Mouse (Mus musculus) testis, postnatal 14 days (tissue): ENCODE results near the gene Rgs6.

Experiments
- DNase-seq: peaks from one replicate; pipeline ENCODE4 v3.0.0; 2021; ENCODE audit warnings: low spot score

Gene Rgs6

GRCm38 (mm10) chr12:82978275-82978674 lies 390.2 kb downstream of the Rgs6 start:
- no peak for DNase-seq

- no peak for DNase-seq
These were observed 394.6 kb downstream of the Rgs6 start for GRCm38 (mm10) chr12:82982716-82983115.

DNA sequence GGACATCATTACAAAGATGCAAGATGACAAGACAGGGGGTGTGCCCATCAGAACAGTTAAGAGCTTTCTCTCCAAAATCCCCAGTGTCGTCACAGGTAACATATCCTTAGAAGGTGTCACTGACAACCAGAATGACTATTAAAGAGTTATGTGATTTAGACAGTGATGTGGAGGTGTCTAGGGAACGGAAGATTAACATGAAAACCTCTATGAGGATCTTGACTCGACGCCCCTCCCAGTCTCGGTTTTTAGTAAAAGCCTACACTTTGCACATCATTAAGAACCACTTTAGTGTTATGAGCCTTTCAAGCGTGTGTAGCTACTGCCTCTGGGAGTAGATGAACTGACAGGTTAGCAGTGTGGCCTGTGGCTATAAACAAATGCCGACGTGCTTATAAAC lies 397.2 kb downstream of the Rgs6 start:
- DNase-seq = no peak

DNA sequence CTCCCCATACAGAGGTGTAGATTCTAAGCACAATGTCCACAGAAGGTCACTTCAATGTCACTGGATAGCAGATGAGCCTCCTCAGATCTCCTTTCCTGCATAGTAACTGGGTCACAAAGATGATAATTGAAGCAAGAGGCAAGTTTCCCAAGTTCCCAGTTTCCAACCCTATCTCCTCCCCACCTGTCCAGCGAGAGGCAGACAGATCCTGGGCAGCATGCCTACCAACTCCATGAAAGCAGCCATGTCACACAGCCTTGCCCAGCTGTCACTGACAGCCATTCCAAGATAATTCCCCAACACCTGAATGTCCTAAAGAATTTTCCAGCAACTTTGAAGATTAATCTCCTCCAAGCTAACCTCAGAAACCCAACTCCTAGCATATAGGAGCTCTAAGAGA lies 399.6 kb downstream of the Rgs6 start:
- no peak for DNase-seq

DNA sequence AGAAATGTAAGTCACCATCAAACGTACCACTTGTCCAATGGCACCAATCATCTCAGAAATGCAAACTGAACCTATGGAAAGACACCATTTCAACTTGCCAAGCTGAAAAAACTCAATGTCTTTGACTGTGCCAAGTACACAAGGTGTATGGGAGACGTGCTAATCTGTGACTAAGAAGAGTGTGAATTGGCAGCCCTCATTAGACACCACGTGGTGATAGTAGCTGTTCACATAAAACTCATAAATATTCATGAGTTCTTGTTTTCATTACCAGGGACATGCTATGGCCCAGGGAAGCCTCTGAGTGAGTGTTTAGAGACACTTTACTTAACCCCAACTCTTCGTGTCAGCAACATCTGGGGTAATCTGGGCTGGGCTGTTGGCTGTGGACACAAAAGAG lies 405.8 kb downstream of the Rgs6 start:
- no peak for DNase-seq

DNA sequence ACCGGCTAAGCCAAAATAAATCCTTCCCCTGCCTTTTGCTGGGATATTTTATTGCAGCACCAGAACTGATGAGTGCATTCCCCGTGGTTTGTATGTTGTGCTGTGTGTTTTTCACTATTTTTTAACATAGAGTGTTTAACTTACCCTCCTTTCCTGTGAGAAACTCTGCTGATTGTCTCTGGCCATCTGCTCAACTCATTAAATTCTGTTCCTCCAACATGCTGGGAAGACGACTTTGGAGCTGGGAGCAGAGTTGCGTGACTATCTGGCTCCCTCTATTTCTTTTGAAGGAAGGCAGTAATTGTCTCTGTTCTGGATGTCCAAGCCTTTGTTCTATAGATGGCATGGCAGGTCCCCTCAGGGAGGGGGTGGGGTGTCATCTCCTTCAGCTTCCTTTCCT lies 408.7 kb downstream of the Rgs6 start:
- no peak for DNase-seq

DNA sequence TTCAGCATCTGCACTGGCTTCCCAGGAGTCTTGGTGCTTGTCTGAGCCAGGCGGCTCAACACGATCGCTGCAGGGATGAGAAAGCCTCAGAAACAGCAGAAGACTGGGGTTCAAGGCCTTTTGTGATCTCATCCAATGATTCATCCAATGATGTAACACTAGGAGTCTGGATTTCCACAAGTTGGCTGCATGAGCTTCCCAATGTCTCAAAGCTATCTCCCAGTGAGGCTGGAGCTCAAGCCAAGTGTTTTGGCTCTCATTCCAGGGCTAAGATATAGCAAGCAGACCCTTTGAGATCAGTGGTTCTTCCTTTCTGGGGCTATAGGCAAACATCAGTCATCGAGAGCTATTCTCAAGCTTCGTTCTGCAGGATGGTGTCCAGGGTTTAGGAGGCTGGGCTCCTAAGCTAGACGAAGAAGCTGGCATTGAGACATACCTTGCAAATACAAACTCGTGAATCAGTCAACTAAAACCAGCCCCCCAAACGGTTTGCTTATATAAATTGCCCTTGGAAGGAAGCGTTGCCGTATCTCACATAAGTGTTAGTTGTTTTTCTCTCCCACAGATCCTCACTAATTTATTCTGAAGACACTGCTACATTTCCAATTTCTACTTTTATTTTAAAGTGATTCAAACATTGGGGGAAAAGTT lies 410.7 kb downstream of the Rgs6 start:
- DNase-seq = no peak

- no peak for DNase-seq
These were observed 411.4 kb downstream of the Rgs6 start for GRCm38 (mm10) chr12:82999333-83000032.

GRCm38 (mm10) chr12:83000033-83000570 lies 412.0 kb downstream of the Rgs6 start:
- no peak for DNase-seq

DNA sequence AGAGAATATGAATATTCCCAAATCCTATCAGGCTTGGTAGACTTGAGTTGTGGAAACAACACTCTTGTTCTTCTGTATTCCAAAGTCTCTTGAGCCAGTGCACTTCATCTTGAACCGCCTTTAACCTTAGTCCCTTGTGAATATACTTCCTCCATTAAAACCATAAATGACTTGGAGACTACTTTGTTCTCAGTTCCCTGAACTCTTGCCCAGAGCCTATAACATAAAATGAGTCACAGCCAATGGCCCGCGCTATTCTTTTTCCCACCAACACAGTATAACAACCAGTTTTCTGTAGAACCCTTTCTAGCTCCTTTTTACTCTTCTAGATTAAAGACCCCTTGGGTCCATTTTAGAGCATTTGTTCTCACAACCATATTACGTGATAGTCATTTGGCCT lies 412.9 kb downstream of the Rgs6 start:
- DNase-seq = no peak

DNA sequence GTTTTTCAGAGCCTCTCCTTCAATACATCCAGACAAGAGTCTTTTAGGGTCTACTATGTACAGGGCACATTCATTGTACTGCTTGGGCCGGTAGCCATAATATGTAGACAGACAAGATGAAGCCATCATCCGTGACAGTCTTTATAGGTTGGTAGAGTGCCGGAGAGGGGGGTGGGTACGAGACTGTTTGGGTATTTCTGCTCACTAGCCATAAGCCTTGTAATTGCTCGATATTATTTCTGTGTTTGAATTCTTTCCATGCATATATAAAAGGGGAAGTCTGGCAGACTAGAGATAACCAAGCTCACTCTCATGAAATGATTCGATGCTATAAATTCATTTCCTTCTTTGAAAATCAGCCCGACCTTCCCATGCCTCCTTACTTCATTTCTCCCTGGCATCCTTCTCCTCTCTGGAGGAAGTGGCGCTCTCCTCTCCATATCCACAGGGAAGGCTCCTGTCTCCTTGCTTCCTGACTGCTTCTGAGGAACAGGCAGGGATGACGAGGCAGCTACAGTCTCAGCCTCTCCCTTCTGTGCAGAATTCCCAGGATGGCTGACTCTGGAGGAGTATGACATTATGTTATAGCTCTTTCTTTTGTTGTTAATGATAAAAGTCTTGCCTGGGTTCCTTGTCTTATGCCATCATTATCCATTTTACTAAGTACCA lies 416.1 kb downstream of the Rgs6 start:
- no peak for DNase-seq

GRCm38 (mm10) chr12:83011056-83011565 lies 423.0 kb downstream of the Rgs6 start:
- no peak for DNase-seq

- no peak for DNase-seq
These were observed 426.0 kb downstream of the Rgs6 start for GRCm38 (mm10) chr12:83013918-83014691.

DNA sequence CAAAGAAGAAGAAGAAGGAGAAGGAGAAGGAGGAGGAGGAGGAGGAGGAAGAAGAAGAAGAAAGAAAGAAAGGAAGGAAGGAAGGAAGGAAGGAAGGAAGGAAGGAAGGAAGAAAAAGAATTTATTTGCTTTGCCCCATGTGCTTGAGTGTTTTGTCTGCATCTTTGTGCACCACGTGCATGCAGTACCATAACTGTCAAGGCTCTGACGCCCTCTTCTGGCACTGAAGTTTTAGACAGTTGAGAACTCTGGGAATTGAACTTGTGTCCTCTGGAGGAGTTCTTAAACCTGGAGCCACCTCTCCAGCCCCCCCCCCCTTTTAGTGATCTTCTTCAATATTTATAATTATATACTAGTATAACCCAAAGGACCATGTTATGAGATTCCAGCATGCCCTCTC lies 426.8 kb downstream of the Rgs6 start:
- no peak for DNase-seq

- DNase-seq = no peak
These were observed 427.3 kb downstream of the Rgs6 start for GRCm38 (mm10) chr12:83015366-83015765.

- no peak for DNase-seq
These were observed 428.4 kb downstream of the Rgs6 start for GRCm38 (mm10) chr12:83016486-83016885.

- DNase-seq = peak; percentile 68
These were observed 429.9 kb downstream of the Rgs6 start for GRCm38 (mm10) chr12:83018005-83018404.

GRCm38 (mm10) chr12:83026985-83027384 lies 438.9 kb downstream of the Rgs6 start:
- no peak for DNase-seq

GRCm38 (mm10) chr12:83033171-83033835 lies 445.2 kb downstream of the Rgs6 start:
- no peak for DNase-seq

DNA sequence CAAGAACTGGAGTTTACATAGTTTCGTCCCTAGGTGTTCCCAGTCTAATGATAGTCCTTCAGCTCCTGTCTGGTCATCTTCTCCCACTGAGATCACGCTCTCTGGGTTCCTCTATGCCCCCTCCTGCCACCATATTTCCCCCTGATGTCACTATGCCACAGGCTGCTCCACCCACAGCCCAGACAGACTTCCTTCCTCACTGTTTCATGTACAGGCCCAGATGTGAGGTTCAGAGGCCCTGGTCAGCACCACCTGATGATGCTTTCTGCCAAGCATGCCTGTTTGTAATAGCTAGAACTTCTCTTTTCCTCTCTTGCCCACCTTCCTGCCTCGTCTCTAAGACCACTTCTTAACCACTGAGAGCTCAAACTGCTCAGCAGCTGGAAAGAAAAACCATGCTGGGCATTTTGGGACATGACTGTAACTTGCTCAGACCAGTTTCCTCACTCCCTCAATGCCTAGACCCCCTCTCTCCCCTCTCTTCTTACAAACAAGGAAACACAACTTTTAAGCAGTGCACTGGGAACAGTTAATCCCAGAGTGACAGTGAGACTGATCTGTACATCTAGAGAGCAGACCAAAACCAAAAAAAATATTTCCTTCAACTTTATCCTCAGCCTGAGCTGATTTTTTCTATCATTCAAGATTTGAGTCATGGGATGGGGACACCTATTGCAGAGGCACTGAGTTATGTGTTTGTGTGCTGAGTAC lies 446.9 kb downstream of the Rgs6 start:
- DNase-seq = no peak
